Mouse (Mus musculus) forebrain, embryonic 14.5 days (tissue): ENCODE measurements at regions not wholly inside any gene's neighbourhood (a gene's known extent, or its start where the extent isn't known, plus 50 kb on each side); places are given as distances from the start of the nearest gene placed in this dataset.
"Not testable (repeated sequence)": the region's sequence is repeated elsewhere in the genome, so short reads cannot be mapped to it uniquely, and the experiment has no call there.

Experiments used
- ATAC-seq: fragments of 200-750 bp; cut with Nextera tagmentation; 2 replicates; pipeline ENCODE4 v1.8.0; 2017; ENCODE audit warnings: mild to moderate bottlenecking, moderate library complexity
- DNase-seq: peaks from one replicate; pipeline ENCODE4 v3.0.0-alpha.2; 2015; ENCODE audit warnings: low spot score
- H3K27ac ChIP-seq: fragments of 300-500 bp; sonication (generic); 2 replicates; pipeline ENCODE4 v1.5.1; 2014; ENCODE audit warnings: low read depth, mild to moderate bottlenecking, control low read depth, low read length, moderate library complexity
- H3K27me3 ChIP-seq: fragments of 300-500 bp; sonication (generic); replicated peaks from 2 replicates; pipeline ENCODE4 v1.6.1; 2014; ENCODE audit warnings: low read length, control low read depth, mixed read lengths; ENCODE audit not compliant: control insufficient read depth, insufficient read depth
- H3K36me3 ChIP-seq: fragments of 300-500 bp; sonication (generic); 2 replicates; pipeline ENCODE4 v1.6.1; 2014; ENCODE audit warnings: low read length, control low read depth; ENCODE audit not compliant: control insufficient read depth, insufficient read depth
- H3K4me1 ChIP-seq: fragments of 300-500 bp; sonication (generic); 2 replicates; pipeline ENCODE4 v1.6.1; 2014; ENCODE audit warnings: antibody characterized with exemption, low read length, control low read depth; ENCODE audit not compliant: control insufficient read depth, insufficient read depth
- H3K4me2 ChIP-seq: fragments of 300-500 bp; sonication (generic); 2 replicates; pipeline ENCODE4 v1.6.1; 2014; ENCODE audit warnings: mild to moderate bottlenecking, control low read depth, low read length
- H3K4me3 ChIP-seq: fragments of 300-500 bp; sonication (generic); 2 replicates; pipeline ENCODE4 v1.5.1; 2014; ENCODE audit warnings: low read depth, low read length, control low read depth
- H3K9ac ChIP-seq: fragments of 300-500 bp; sonication (generic); 2 replicates; pipeline ENCODE4 v1.6.1; 2014; ENCODE audit warnings: mild to moderate bottlenecking, low read length, control low read depth, moderate library complexity
- H3K9me3 ChIP-seq: fragments of 300-500 bp; sonication (generic); replicated peaks from 2 replicates; pipeline ENCODE4 v1.6.1; 2016; ENCODE audit warnings: low read length, control low read depth, mixed read lengths; ENCODE audit not compliant: control insufficient read depth
- WGBS: fragments of 180-500 bp; shearing (Covaris S2); extraction: QIAGEN DNeasy Blood & Tissue Kit; methylation state at CpG from one replicate; pipeline ENCODE4 v1.1.7; 2014; 5-methylcytosine and 5-hydroxymethylcytosine counted together

GRCm38 (mm10) chr12:3018446-3018845, 291.3 kb downstream of the Rab10 start:
- H3K9me3 ChIP-seq, result peaks cover 11% of the 10 kb centered on the region
- ATAC-seq, H3K27ac ChIP-seq, H3K27me3 ChIP-seq, DNase-seq, H3K4me3 ChIP-seq, H3K9ac ChIP-seq, H3K4me2 ChIP-seq, H3K36me3 ChIP-seq, H3K4me1 ChIP-seq: not testable (repeated sequence)
- WGBS, result 89% methylated on average over 16 of the region's 16 CpGs

DNA sequence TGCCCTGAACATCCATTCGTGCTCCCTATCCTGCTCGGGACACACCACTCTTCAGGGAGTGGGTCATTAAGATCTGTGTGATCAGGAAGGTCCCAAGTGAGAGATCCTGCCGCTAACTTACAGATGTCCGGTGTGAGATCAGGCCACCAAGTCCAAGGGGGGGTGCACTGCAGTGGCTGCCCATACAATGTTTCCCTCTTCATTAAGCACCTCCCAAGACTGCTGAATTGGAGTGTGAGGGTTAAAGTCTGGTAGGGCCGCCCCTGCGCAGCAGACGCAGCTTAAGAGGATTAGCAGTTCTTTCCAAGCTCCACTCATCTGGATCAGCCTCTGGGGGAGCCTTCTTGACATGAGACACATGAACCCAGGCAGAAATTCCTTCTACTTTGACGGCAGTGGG, 293.0 kb downstream of the Rab10 start:
- not testable (repeated sequence) for H3K4me1 ChIP-seq, H3K36me3 ChIP-seq, ATAC-seq, H3K27ac ChIP-seq, H3K27me3 ChIP-seq, H3K9ac ChIP-seq, H3K4me2 ChIP-seq, H3K4me3 ChIP-seq, DNase-seq
- H3K9me3 ChIP-seq, result peaks cover 11% of the 10 kb centered on the region
- 90% methylated on average over 8 of the region's 8 CpGs for WGBS
